Mouse (Mus musculus): ENCODE results near the gene Dnajb12. TPM values are rescaled to one million over a fixed set of nuclear protein-coding genes. Genes with fewer than 3 reads are reported as not detected.

Dnajb12 gene
- polyA plus RNA-seq, 1 experiment: 44.6 TPM

- Histone ChIP-seq H3K4me1 (replicated peaks; ENCODE audit: control insufficient read depth, insufficient read depth, low read length) (no peaks in the 10 kb centered on the region), H3K27me3 (ENCODE audit: control insufficient read depth, insufficient read depth, low read length) (no peaks in the 10 kb centered on the region), H3K4me3 (ENCODE audit: control insufficient read depth, insufficient read depth, low read length) (no peak overlapping the region), H3K27ac (ENCODE audit: control insufficient read depth, insufficient read depth, low read length) (no peak overlapping the region), H3K36me3 (ENCODE audit: control insufficient read depth, insufficient read depth, low read length) (no peaks in the 10 kb centered on the region)
- no peak for DNase-seq
- no peak for TF ChIP-seq POLR2A (IDR thresholded peaks at IDR 0.05; ENCODE audit: control insufficient read depth, extremely low read depth, insufficient read depth, low read length, poor library complexity)
- no peak for TF ChIP-seq CTCF (IDR thresholded peaks at IDR 0.05; ENCODE audit: borderline replicate concordance, control insufficient read depth, extremely low read depth, insufficient read depth, low read length, poor library complexity)
- WGBS: 95% methylated on average over 5 of the region's 5 CpGs
Measured at GRCm38 (mm10) chr10:59857157-59857556, 22.2 kb upstream of the Dnajb12 start.

DNA sequence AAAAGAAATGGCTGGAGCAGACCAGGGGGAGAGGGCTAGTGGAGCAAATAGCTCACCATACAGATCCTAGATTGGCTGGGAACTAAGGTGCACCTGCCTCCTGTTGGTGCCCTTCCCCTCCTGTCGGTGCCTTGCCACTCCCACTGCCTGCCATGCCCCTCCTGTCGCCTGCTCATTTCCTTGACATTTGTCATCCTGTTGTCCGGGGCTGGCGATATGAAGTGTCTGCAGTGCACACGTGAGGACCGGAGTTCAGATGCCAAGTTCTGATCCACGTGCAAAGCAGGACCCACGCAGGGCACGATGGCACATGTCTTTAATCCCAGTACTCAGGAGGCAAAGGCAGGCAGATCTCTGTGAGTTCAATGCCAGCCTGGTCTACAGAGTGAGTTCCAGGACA is 18.7 kb upstream of the Dnajb12 start:
- no peak overlapping the region for H3K4me3 ChIP-seq (ENCODE audit: control insufficient read depth, insufficient read depth, low read length)
- TF ChIP-seq POLR2A (IDR thresholded peaks at IDR 0.05; ENCODE audit: control insufficient read depth, extremely low read depth, insufficient read depth, low read length, poor library complexity) (no peak), CTCF (IDR thresholded peaks at IDR 0.05; ENCODE audit: borderline replicate concordance, control insufficient read depth, extremely low read depth, insufficient read depth, low read length, poor library complexity) (no peak)
- H3K4me1 ChIP-seq (replicated peaks; ENCODE audit: control insufficient read depth, insufficient read depth, low read length): peaks cover 11% of the 10 kb centered on the region

DNA sequence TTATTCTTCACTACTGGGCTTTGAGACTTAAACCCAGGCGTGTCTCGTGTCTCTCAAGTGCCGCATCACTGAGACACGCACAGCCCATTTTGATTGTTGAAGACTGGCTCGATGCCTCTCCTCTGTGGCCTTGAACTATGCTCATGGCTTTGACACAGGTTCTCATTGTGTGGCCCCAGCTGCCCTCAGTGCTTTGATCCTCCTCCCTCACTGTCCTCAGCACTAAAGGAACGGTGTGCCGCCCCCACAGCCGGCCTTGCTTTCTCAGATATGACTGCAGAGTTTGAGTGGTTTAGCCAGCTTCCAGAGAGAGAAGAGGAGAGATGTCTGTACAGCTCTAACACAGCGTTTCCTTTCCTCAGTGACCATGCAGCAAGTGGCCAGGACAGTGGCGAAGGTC is 18.2 kb upstream of the Dnajb12 start:
- Histone ChIP-seq H3K27ac (ENCODE audit: control insufficient read depth, insufficient read depth, low read length) (no peak overlapping the region), H3K27me3 (ENCODE audit: control insufficient read depth, insufficient read depth, low read length) (no peaks in the 10 kb centered on the region), H3K4me3 (ENCODE audit: control insufficient read depth, insufficient read depth, low read length) (no peak overlapping the region), H3K36me3 (ENCODE audit: control insufficient read depth, insufficient read depth, low read length) (no peaks in the 10 kb centered on the region), H3K4me1 (replicated peaks; ENCODE audit: control insufficient read depth, insufficient read depth, low read length) (peaks cover 11% of the 10 kb centered on the region)
- WGBS: 95% methylated on average over 10 of the region's 10 CpGs
- TF ChIP-seq POLR2A (IDR thresholded peaks at IDR 0.05; ENCODE audit: control insufficient read depth, extremely low read depth, insufficient read depth, low read length, poor library complexity) (no peak), CTCF (IDR thresholded peaks at IDR 0.05; ENCODE audit: borderline replicate concordance, control insufficient read depth, extremely low read depth, insufficient read depth, low read length, poor library complexity) (no peak)
- DNase-seq: no peak

More for the DNA sequence above, 18.7 kb upstream of the Dnajb12 start:
- no peak for DNase-seq
- Histone ChIP-seq H3K27ac (ENCODE audit: control insufficient read depth, insufficient read depth, low read length) (no peak overlapping the region), H3K27me3 (ENCODE audit: control insufficient read depth, insufficient read depth, low read length) (no peaks in the 10 kb centered on the region), H3K36me3 (ENCODE audit: control insufficient read depth, insufficient read depth, low read length) (no peaks in the 10 kb centered on the region)
- 82% methylated on average over 9 of the region's 9 CpGs for WGBS

GRCm38 (mm10) chr10:59862816-59863440 is 16.4 kb upstream of the Dnajb12 start:
- no peaks in the 10 kb centered on the region for H3K36me3 ChIP-seq (ENCODE audit: control insufficient read depth, insufficient read depth, low read length)
- no peak for DNase-seq
- H3K27ac ChIP-seq (ENCODE audit: control insufficient read depth, insufficient read depth, low read length): no peak overlapping the region
- H3K27me3 ChIP-seq (ENCODE audit: control insufficient read depth, insufficient read depth, low read length): no peaks in the 10 kb centered on the region
- TF ChIP-seq POLR2A (IDR thresholded peaks at IDR 0.05; ENCODE audit: control insufficient read depth, extremely low read depth, insufficient read depth, low read length, poor library complexity) (no peak), CTCF (IDR thresholded peaks at IDR 0.05; ENCODE audit: borderline replicate concordance, control insufficient read depth, extremely low read depth, insufficient read depth, low read length, poor library complexity) (no peak)
- WGBS: 96% methylated on average over 6 of the region's 6 CpGs
- H3K4me3 ChIP-seq (ENCODE audit: control insufficient read depth, insufficient read depth, low read length): no peak overlapping the region
- peaks cover 11% of the 10 kb centered on the region for H3K4me1 ChIP-seq (replicated peaks; ENCODE audit: control insufficient read depth, insufficient read depth, low read length)

GRCm38 (mm10) chr10:59863620-59864019 is 15.7 kb upstream of the Dnajb12 start:
- no peak for DNase-seq
- WGBS: 99% methylated on average over 4 of the region's 4 CpGs
- H3K4me3 ChIP-seq (ENCODE audit: control insufficient read depth, insufficient read depth, low read length): no peak overlapping the region
- H3K27ac ChIP-seq (ENCODE audit: control insufficient read depth, insufficient read depth, low read length): no peak overlapping the region
- TF ChIP-seq CTCF (IDR thresholded peaks at IDR 0.05; ENCODE audit: borderline replicate concordance, control insufficient read depth, extremely low read depth, insufficient read depth, low read length, poor library complexity): no peak
- no peak for TF ChIP-seq POLR2A (IDR thresholded peaks at IDR 0.05; ENCODE audit: control insufficient read depth, extremely low read depth, insufficient read depth, low read length, poor library complexity)
- peaks cover 11% of the 10 kb centered on the region for H3K4me1 ChIP-seq (replicated peaks; ENCODE audit: control insufficient read depth, insufficient read depth, low read length)
- no peaks in the 10 kb centered on the region for H3K27me3 ChIP-seq (ENCODE audit: control insufficient read depth, insufficient read depth, low read length)
- no peaks in the 10 kb centered on the region for H3K36me3 ChIP-seq (ENCODE audit: control insufficient read depth, insufficient read depth, low read length)

- no peaks in the 10 kb centered on the region for H3K27me3 ChIP-seq (ENCODE audit: control insufficient read depth, insufficient read depth, low read length)
- H3K4me3 ChIP-seq (ENCODE audit: control insufficient read depth, insufficient read depth, low read length): no peak overlapping the region
- DNase-seq: peak; percentile 46
- no peaks in the 10 kb centered on the region for H3K36me3 ChIP-seq (ENCODE audit: control insufficient read depth, insufficient read depth, low read length)
- H3K4me1 ChIP-seq (replicated peaks; ENCODE audit: control insufficient read depth, insufficient read depth, low read length): peaks cover 11% of the 10 kb centered on the region
- TF ChIP-seq CTCF (IDR thresholded peaks at IDR 0.05; ENCODE audit: borderline replicate concordance, control insufficient read depth, extremely low read depth, insufficient read depth, low read length, poor library complexity): no peak
- no peak for TF ChIP-seq POLR2A (IDR thresholded peaks at IDR 0.05; ENCODE audit: control insufficient read depth, extremely low read depth, insufficient read depth, low read length, poor library complexity)
- WGBS: 37% methylated on average over 19 of the region's 19 CpGs
- 0 out of 2 replicates have a peak overlapping the region, but pooled peaks have one; percentile 0 for H3K27ac ChIP-seq (ENCODE audit: control insufficient read depth, insufficient read depth, low read length)
Measured at GRCm38 (mm10) chr10:59864232-59864875, 15.0 kb upstream of the Dnajb12 start.
